In the genomic region with DNA sequence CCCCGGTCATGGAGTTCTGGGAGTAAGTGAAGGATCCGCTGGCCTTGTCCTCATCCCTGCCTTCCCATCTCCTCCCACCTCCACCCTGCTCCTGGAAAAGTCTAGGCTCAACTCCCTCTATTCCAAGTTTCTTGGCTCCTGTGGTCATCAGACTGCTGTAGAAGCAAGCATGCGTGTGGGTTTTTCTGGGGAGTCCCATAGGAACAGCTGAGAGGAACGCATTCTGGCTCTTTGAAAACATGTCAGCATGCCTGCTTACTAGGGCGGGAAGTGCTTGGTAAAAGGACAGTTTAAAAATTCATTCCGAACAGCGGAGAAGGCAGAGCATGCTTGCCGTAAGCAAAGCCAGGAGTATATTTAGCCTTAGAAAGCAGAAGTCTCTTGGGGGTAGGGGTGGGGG, we compare ENCODE assay signal across 25 mouse cellular contexts. TPM values are rescaled to one million over a fixed set of nuclear protein-coding genes. Genes with fewer than 3 reads are reported as not detected.
DNase-seq lines count a peak whose midpoint lies in the region; ATAC-seq and TF ChIP-seq lines count a peak whose summit lies in the region.
"Had no signal": no experiment of that assay in that cellular context is flagged by ENCODE, and none has a peak within 500 bp of the region (broad histone marks: within the 10 kb centered on the region; RNA-seq: fewer than 3 reads in every experiment).

No protein-coding gene starts in this region.

- no peak for DNase-seq in forebrain, postnatal 0 days
- no peak for DNase-seq in forebrain, embryonic 14.5 days (ENCODE audit: low spot score)
- DNase-seq in frontal cortex, postnatal 14 days (ENCODE audit: low spot score in 2 of 2): no peak
- DNase-seq in retina, postnatal 1 day: peak; percentile 42
- DNase-seq in retina, embryonic 14.5 days (ENCODE audit: low spot score): no peak
- DNase-seq in brain, adult 2 months (ENCODE audit: low read depth, low spot score): peak; percentile 37
- DNase-seq in thymus, postnatal 25 days: no peak
- DNase-seq: adrenal gland, adult 2 months; adrenal gland, adult 8-10 months; adrenal gland, postnatal 10 days; adrenal gland, postnatal 14 days; adrenal gland, postnatal 25 days; adrenal gland, postnatal 36 days; B cell, adult 2 months; cerebellum, adult 11 months; cerebellum, adult 11-12 months; cerebellum, adult 18-20 months had no signal

- H3K9ac ChIP-seq in forebrain, postnatal 0 days: no peak overlapping the region
- no peak overlapping the region for H3K9ac ChIP-seq in forebrain, embryonic 14.5 days (ENCODE audit: low read length)

- no peak overlapping the region for H3K4me3 ChIP-seq in forebrain, postnatal 0 days (ENCODE audit: low read depth, low read length)
- H3K4me3 ChIP-seq in forebrain, embryonic 14.5 days (ENCODE audit: low read depth, low read length): no peak overlapping the region

- TF ChIP-seq CTCF in forebrain, postnatal 0 days (IDR thresholded peaks at IDR 0.05; ENCODE audit: low read depth): no peak

- ATAC-seq in forebrain, postnatal 0 days: no peak
- ATAC-seq in forebrain, embryonic 14.5 days: no peak
- peak; percentile 62; the same call in 1 of the 2 replicates for ATAC-seq in frontal cortex, adult (ENCODE audit: low TSS enrichment)
- ATAC-seq: activated CD4-positive, CD25-positive, alpha-beta regulatory T cell, adult 4 months; CD4-positive, CD25-positive, alpha-beta regulatory T cell, adult 4 months; Patski had no signal

- peaks cover 12% of the 10 kb centered on the region for H3K4me1 ChIP-seq in forebrain, postnatal 0 days (ENCODE audit: insufficient read depth)
- no peaks in the 10 kb centered on the region; the same call in none of the 2 replicates for H3K4me1 ChIP-seq in forebrain, embryonic 14.5 days (ENCODE audit: control insufficient read depth, insufficient read depth, low read length)

- H3K27ac ChIP-seq in forebrain, postnatal 0 days (ENCODE audit: low read depth, low read length): 0 out of 2 replicates have a peak overlapping the region, but pooled peaks have one; percentile 4
- no peak overlapping the region for H3K27ac ChIP-seq in forebrain, embryonic 14.5 days (ENCODE audit: low read depth, low read length)

- peaks cover 4% of the 10 kb centered on the region; the same call in 1 of the 2 replicates for H3K36me3 ChIP-seq in forebrain, postnatal 0 days (ENCODE audit: insufficient read depth)
- no peaks in the 10 kb centered on the region for H3K36me3 ChIP-seq in forebrain, embryonic 14.5 days (ENCODE audit: control insufficient read depth, insufficient read depth, low read length)
- H3K36me3 ChIP-seq: G1E had no signal

- no peaks in the 10 kb centered on the region for H3K9me3 ChIP-seq in forebrain, postnatal 0 days (ENCODE audit: low read length)
- H3K9me3 ChIP-seq in forebrain, embryonic 14.5 days (replicated peaks; ENCODE audit: control insufficient read depth, low read length): no peaks in the 10 kb centered on the region; the same call in 1 of the 2 replicates

- H3K4me2 ChIP-seq in forebrain, postnatal 0 days (ENCODE audit: low read depth): no peak overlapping the region
- H3K4me2 ChIP-seq in forebrain, embryonic 14.5 days (ENCODE audit: low read length): no peak overlapping the region

- WGBS in forebrain, postnatal 0 days: 75% methylated on average over 8 of the region's 8 CpGs
- 88% methylated on average over 8 of the region's 8 CpGs for WGBS in forebrain, embryonic 14.5 days

- H3K27me3 ChIP-seq in forebrain, postnatal 0 days (ENCODE audit: insufficient read depth, low read length): no peaks in the 10 kb centered on the region
- no peaks in the 10 kb centered on the region for H3K27me3 ChIP-seq in forebrain, embryonic 14.5 days (replicated peaks; ENCODE audit: control insufficient read depth, insufficient read depth, low read length)

RNA-seq across cellular contexts. Expression of a gene that starts 7.9 kb away (rescaled TPM):
- total RNA-seq in forebrain, postnatal 0 days (2014; rRNA removed): 64.4 and 86.9 TPM in 2 replicates
- 45.6 and 62.9 TPM in 2 replicates for polyA plus RNA-seq in forebrain, postnatal 0 days (2015; fragmentation: Nextera tagmentation; extraction: Ambion mirVana)
- polyA plus RNA-seq in forebrain, embryonic 14.5 days (2014; fragmentation: Nextera tagmentation; extraction: Ambion mirVana): 8.1 and 11.6 TPM in 2 replicates
- total RNA-seq: CH12.LX, MEL had no signal
- polyA plus RNA-seq: activated CD4-positive, CD25-positive, alpha-beta regulatory T cell, adult 4 months; C2C12; CD4-positive, CD25-positive, alpha-beta regulatory T cell, adult 4 months; G1E; Patski had no signal

Comparison
In these comparisons a context has a peak if more than half of its experiments do, and no peak if none do; other contexts are left out.
1. DNase-seq: peak in retina, postnatal 1 day (single experiment) and brain, adult 2 months (single experiment); none in forebrain, postnatal 0 days (single experiment), forebrain, embryonic 14.5 days (single experiment), frontal cortex, postnatal 14 days (0 of 2), retina, embryonic 14.5 days (single experiment) and thymus, postnatal 25 days (single experiment).